Mouse (Mus musculus): ENCODE data around the gene Hs3st4.

DNA sequence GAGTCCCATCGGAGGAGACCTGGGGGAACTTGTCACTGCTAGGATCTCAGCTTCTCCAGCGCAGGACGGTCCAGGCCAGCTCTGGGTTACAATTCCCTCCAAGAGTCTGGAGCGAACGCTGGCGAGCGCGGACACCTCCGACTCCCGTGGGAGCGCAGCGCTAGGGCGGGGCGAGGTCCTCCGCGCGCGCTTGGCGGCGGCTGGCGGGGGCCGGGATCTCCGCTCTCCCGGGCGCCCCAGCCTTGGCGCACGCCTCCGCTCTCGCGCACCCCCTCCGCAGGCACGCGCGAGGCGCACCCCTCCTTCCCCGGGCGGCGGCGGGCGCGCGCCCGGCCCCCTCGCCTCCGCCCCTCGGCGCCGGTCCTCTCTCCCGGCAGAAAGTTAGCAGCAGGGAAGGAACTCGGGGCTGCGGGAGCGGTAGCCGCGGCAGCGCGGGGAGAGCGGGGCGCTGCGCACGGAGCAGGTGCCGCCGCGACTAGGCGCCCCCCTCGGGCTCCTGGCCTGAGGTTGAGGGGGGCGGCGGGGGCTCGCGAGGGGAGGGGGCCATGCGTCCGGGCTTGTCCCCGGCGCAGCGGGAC is at the start of gene Hs3st4:
- TF ChIP-seq ZC3H11A (IDR thresholded peaks at IDR 0.05; ENCODE audit: borderline replicate concordance, low read depth, low read length) (no peak), HCFC1 (IDR thresholded peaks at IDR 0.05; ENCODE audit: borderline replicate concordance, insufficient read depth, low read length) (no peak), CHD2 (IDR thresholded peaks at IDR 0.05; ENCODE audit: low read depth, low read length) (no peak), MAFK (IDR thresholded peaks at IDR 0.05; ENCODE audit: insufficient read depth, low read depth, low read length) (no peak), ZNF384 (IDR thresholded peaks at IDR 0.05; ENCODE audit: low read depth, low read length) (no peak)
